Mouse (Mus musculus) cerebellum, postnatal 14 days (tissue): ENCODE results near the gene Clns1a.
A peak's percentile ranks its signal among the peaks of the same experiment; 100 is the strongest.

Experiments
- DNase-seq, 2 experiments: peaks; one replicate each; pipeline ENCODE4 v3.0.0; 2021; ENCODE audit warnings: mixed read lengths in 2 of 2

Clns1a gene

DNA sequence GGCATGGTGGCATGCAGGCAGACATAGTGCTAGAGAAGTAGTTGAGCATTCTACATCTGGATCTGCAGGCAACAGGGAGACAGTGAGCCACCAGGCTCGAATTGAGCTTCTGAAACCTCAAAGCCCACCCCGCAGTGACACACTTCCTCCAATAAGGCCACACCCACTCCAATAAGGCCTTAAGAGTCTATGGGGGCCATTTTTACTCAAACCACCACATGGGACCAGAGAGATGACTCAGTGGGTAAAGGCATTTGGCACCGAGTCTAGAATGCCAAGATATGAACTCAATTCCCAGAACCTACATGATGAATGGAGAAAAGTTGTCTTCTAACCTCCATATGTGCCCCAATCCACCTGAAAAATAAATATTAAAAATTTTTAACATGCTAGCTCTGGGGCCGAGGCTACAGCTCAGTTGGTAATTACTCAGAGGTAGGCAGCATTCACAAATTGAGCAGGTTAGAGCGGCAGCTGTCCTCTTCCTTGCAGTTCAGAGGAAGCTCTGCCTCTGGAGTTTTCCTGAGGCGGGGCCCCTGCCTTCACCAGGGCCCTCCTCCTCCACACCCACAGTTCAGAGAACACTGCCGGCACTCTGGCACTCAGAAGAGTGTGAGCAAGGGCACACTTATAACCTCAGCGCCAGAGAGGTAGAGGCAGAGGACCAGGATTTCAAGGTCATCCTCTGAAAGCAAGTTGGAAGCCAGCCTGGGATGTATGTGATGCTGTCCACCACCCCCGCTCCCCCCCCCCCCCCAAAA is 70.2 kb downstream of the Clns1a start:
- DNase-seq, result no peak

DNA sequence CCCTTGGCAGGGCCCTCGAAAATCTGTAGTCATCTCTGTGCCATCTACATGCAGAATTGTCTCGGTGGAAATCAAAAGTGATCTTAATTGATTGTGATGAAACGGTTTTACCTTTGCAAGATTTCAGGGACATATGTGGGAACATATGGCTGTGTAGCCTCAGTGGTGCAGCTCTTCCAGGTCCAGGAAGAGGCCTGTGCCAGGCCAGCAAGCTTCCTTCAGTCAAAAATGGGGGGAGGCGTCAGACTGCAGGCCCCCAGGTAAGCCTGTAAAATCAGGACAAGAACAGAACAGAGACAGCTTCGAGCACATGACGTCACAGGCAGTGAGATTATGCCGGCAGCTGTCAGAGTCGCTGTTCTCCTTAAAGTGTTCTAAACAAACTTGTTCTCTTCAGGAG is 71.4 kb downstream of the Clns1a start:
- peak; percentile 38 to 42 for DNase-seq

DNA sequence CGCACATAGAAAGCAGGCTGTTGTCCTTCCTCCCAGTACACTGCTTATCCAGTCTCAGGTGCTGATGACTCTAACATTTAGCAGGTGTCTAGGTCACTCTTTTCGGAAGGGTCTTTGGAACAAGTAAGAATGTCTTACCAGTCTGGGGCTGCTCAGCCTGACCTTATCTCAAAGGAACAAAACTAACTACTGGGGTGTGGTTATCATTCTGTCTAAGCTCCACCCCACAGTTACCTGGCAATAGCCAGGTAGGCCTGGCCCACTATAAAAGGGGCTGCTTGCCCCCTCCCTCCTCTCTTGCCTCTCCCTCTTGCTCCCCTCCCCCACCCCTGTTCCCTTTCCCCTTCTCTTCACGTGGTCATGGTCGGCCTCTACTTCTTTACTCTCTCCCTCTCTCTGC is 72.6 kb downstream of the Clns1a start:
- DNase-seq, result no peak
